Mouse (Mus musculus): ENCODE data around the gene Hmg20a.

The Hmg20a gene

GRCm38 (mm10) chr9:56522281-56522680 lies 103.9 kb downstream of the Hmg20a start:
- no peak for DNase-seq (ENCODE audit: low spot score in 2 of 2)

GRCm38 (mm10) chr9:56527951-56528350 lies 109.5 kb downstream of the Hmg20a start:
- DNase-seq (ENCODE audit: low spot score in 2 of 2) = no peak

GRCm38 (mm10) chr9:56531991-56532390 lies 113.6 kb downstream of the Hmg20a start:
- no peak for DNase-seq (ENCODE audit: low spot score in 2 of 2)

- DNase-seq (ENCODE audit: low spot score in 2 of 2) = no peak
Measured at GRCm38 (mm10) chr9:56533916-56534315, 115.5 kb downstream of the Hmg20a start.

- DNase-seq (ENCODE audit: low spot score in 2 of 2) = no peak
Measured at GRCm38 (mm10) chr9:56534727-56535126, 116.3 kb downstream of the Hmg20a start.

GRCm38 (mm10) chr9:56535361-56535760 lies 117.0 kb downstream of the Hmg20a start:
- DNase-seq (ENCODE audit: low spot score in 2 of 2) = no peak

- DNase-seq (ENCODE audit: low spot score in 2 of 2) = no peak
Measured at GRCm38 (mm10) chr9:56540051-56540450, 121.6 kb downstream of the Hmg20a start.

GRCm38 (mm10) chr9:56544687-56545475 lies 126.5 kb downstream of the Hmg20a start:
- no peak for DNase-seq (ENCODE audit: low spot score in 2 of 2)
